Mouse (Mus musculus) mesoderm, embryonic 11.5 days (tissue): Measurements from ENCODE around the gene Asic2.

Experiments
- DNase-seq: peaks from one replicate; pipeline ENCODE4 v3.0.0-alpha.2; 2012; ENCODE audit warnings: low read depth, low spot score

Asic2 gene

GRCm38 (mm10) chr11:80856827-80857226 is 1111.4 kb downstream of the Asic2 start:
- DNase-seq, result no peak

- no peak for DNase-seq
Measured at GRCm38 (mm10) chr11:80854908-80855307, 1113.3 kb downstream of the Asic2 start.

GRCm38 (mm10) chr11:80854430-80854829 is 1113.8 kb downstream of the Asic2 start:
- DNase-seq, result no peak

GRCm38 (mm10) chr11:80853014-80853413 is 1115.2 kb downstream of the Asic2 start:
- DNase-seq, result peak; percentile 11

GRCm38 (mm10) chr11:80851859-80852258 is 1116.4 kb downstream of the Asic2 start:
- peak; percentile 63 for DNase-seq

GRCm38 (mm10) chr11:80848131-80848530 is 1120.1 kb downstream of the Asic2 start:
- DNase-seq, result no peak

- DNase-seq, result no peak
Measured at GRCm38 (mm10) chr11:80846115-80846514, 1122.1 kb downstream of the Asic2 start.

- no peak for DNase-seq
Measured at GRCm38 (mm10) chr11:80845486-80845885, 1122.8 kb downstream of the Asic2 start.

GRCm38 (mm10) chr11:80843435-80843834 is 1124.8 kb downstream of the Asic2 start:
- no peak for DNase-seq

GRCm38 (mm10) chr11:80838724-80839123 is 1129.5 kb downstream of the Asic2 start:
- DNase-seq, result no peak

GRCm38 (mm10) chr11:80835841-80836240 is 1132.4 kb downstream of the Asic2 start:
- DNase-seq, result no peak

- DNase-seq, result no peak
Measured at GRCm38 (mm10) chr11:80835395-80835794, 1132.9 kb downstream of the Asic2 start.
